Mouse (Mus musculus) gonadal fat pad, adult 2 months (tissue): ENCODE measurements around the gene Suox. TPM values are rescaled to one million over a fixed set of nuclear protein-coding genes. Genes with fewer than 3 reads are reported as not detected.
"Not testable (repeated sequence)": the region's sequence is repeated elsewhere in the genome, so short reads cannot be mapped to it uniquely, and the experiment has no call there.

Experiments
- DNase-seq: peaks from one replicate; pipeline ENCODE4 v3.0.0-alpha.2; 2012; ENCODE audit warnings: low read depth
- polyA plus RNA-seq: library from polyadenylated mRNA; depleted of rRNA; stranded (reverse); fragments of >200 nt; gene quantifications from 2 replicates; pipeline ENCODE4 v1.2.3, GENCODE M21; 2012

Suox gene
- polyA plus RNA-seq, 1 experiment = 154 TPM

- DNase-seq = no peak
Observed at GRCm38 (mm10) chr10:128664808-128665207, 9.1 kb downstream of the Suox start.

- DNase-seq = no peak
Observed at GRCm38 (mm10) chr10:128663441-128664220, 10.2 kb downstream of the Suox start.

GRCm38 (mm10) chr10:128662465-128662864 is 11.4 kb downstream of the Suox start:
- no peak for DNase-seq

- DNase-seq = no peak
Observed at GRCm38 (mm10) chr10:128659490-128659889, 14.4 kb downstream of the Suox start.

- no peak for DNase-seq
Observed at GRCm38 (mm10) chr10:128657844-128658243, 16.0 kb downstream of the Suox start.

- DNase-seq = no peak
Observed at GRCm38 (mm10) chr10:128656731-128657130, 17.1 kb downstream of the Suox start.

GRCm38 (mm10) chr10:128655254-128655653 is 18.6 kb downstream of the Suox start:
- no peak for DNase-seq

GRCm38 (mm10) chr10:128653866-128654265 is 20.0 kb downstream of the Suox start:
- no peak for DNase-seq

GRCm38 (mm10) chr10:128646139-128647089 is 27.5 kb downstream of the Suox start:
- DNase-seq = no peak

GRCm38 (mm10) chr10:128645111-128646011 is 28.5 kb downstream of the Suox start, which contains the start of gene Ikzf4:
Ikzf4 (minus strand) TSS chr10:128645991.
- no peak for DNase-seq

GRCm38 (mm10) chr10:128642749-128643148 is 31.1 kb downstream of the Suox start:
- DNase-seq = no peak

- DNase-seq = no peak
Observed at GRCm38 (mm10) chr10:128641871-128642270, 32.0 kb downstream of the Suox start.

GRCm38 (mm10) chr10:128640891-128641290 is 33.0 kb downstream of the Suox start:
- no peak for DNase-seq

GRCm38 (mm10) chr10:128639999-128640398 is 33.9 kb downstream of the Suox start:
- DNase-seq = no peak

- no peak for DNase-seq
Observed at GRCm38 (mm10) chr10:128637011-128637410, 36.9 kb downstream of the Suox start.

GRCm38 (mm10) chr10:128636561-128636960 is 37.3 kb downstream of the Suox start:
- no peak for DNase-seq

GRCm38 (mm10) chr10:128635697-128636096 is 38.2 kb downstream of the Suox start:
- DNase-seq = no peak

GRCm38 (mm10) chr10:128631571-128631970 is 42.3 kb downstream of the Suox start:
- DNase-seq = no peak

- DNase-seq = not testable (repeated sequence)
Observed at GRCm38 (mm10) chr10:128630306-128630705, 43.6 kb downstream of the Suox start.

- no peak for DNase-seq
Observed at GRCm38 (mm10) chr10:128629746-128630145, 44.1 kb downstream of the Suox start.
